Mouse (Mus musculus): ENCODE data around the gene Tac2. TPM values are rescaled to one million over a fixed set of nuclear protein-coding genes. Genes with fewer than 3 reads are reported as not detected.

Gene Tac2
- 1.1 and 1.8 TPM in 2 replicates for total RNA-seq (2015)
- total RNA-seq (2017), result 0.37 and 0.51 TPM in 2 replicates

DNA sequence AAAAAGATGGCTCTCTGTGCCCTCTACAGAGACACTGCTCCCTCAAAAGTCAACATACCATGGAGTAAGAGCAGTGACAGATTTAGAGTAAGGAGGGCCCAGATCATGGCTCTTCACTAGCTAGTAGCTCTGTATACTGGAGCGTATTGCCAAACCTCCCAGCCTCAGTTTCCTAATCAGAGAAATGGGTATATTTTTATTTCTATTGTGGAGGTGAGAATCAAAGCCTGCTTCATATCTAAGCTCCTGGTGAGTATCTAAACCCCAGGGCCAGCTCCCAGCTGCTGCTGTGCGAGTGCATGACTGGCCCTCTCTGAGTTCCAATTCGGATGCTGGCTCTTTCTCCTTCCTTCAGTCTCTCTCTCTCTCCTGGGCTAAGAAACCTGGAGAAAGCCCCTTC lies at the start of gene Tac2:
Gene Tac2 (plus strand): TSS at position 301 of the 400 bp plus-strand sequence.
- no peak for ATAC-seq (ENCODE audit: poor library complexity, severe bottlenecking)

GRCm38 (mm10) chr10:127674794-127675522 lies 49.3 kb upstream of the Tac2 start:
- peak; percentile 78 for ATAC-seq (ENCODE audit: poor library complexity, severe bottlenecking)

GRCm38 (mm10) chr10:127675859-127676398 lies 48.3 kb upstream of the Tac2 start:
- no peak for ATAC-seq (ENCODE audit: poor library complexity, severe bottlenecking)

DNA sequence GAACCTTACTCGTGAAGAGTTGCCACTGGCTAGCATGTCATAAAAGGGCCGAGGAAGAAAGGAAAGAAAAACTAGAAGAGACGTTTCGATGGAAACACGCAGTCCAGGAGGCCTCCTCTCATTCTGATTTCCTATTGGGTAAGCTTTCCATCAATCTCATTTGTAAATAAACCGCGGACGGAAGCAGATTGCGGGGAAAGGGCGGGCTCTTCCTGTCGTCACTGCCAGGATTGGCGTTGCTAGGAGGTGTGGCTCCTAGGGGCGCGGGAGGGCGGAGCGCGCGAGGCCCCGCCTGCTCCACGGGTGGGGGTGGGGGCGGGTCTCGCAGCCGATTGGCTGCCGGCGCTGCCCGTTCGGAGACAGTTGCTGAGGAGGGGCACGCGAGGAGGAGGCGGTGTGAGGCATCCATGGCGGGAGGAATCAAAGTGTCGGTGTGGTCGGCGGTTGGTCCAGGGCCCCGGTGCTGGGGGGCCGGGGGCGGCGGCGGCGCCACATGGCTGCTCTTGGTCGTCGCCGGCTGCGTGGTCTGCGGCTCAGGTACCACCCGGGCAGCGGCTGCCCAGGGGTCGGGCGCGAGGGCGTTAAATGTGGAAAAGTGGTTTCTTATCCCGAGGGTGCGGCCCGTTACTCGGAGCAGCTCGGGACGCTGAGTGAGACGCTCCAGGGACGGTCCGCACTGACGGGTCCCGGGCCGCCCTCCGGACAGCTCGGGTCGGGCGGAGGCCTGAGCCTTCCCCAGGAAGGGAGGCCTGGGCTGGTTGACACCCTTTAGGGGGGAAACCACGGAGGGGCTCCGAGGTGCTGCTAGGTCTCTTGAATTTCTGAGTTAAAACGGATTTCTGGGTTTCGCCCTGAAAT lies 47.4 kb upstream of the Tac2 start:
- ATAC-seq (ENCODE audit: poor library complexity, severe bottlenecking), result peak; percentile 84

- ATAC-seq (ENCODE audit: poor library complexity, severe bottlenecking), result peak; percentile 39
Observed at GRCm38 (mm10) chr10:127677591-127678336, 46.5 kb upstream of the Tac2 start.

DNA sequence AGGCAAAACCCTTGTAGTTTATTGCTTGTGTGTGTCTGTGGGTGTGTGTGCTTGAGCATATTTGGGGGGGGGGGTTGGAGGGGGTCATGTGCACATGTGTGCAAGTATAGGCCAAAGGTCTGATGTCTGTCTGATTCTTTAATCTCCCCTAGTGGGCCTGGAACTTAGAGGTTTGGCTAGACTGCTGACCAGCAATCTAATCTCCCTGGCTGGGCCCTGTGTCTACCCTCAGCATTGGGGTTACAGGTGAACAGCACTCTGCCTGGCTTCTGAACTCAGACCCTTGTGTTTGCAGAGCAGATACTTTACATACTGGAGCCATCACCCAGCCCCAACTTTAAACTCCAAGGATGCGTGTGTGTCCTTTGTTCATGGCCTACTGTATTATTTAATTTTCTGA lies 45.1 kb upstream of the Tac2 start:
- no peak for ATAC-seq (ENCODE audit: poor library complexity, severe bottlenecking)

- ATAC-seq (ENCODE audit: poor library complexity, severe bottlenecking), result no peak
Observed at GRCm38 (mm10) chr10:127679881-127680280, 44.4 kb upstream of the Tac2 start.

GRCm38 (mm10) chr10:127682886-127683285 lies 41.4 kb upstream of the Tac2 start:
- ATAC-seq (ENCODE audit: poor library complexity, severe bottlenecking), result no peak

GRCm38 (mm10) chr10:127691053-127691452 lies 33.2 kb upstream of the Tac2 start:
- ATAC-seq (ENCODE audit: poor library complexity, severe bottlenecking), result no peak

DNA sequence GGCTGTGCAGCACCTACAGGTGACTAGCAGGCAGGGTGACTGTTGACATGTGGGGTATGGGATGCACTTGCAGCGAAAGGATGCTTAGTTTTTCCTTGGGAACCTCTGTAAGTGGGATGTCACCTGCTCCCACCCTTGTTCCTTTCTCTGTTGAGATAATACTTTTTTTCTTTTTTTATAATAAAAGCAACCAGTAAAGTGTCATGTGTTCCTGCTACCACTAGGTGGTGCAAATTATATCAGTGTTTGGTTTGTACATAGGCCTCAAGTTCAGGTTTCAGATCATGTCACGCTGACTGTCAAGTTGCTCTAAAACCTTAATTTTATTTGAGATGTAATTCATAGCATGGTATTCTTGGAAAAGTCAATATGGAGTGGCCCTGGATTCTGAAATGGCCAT lies 29.6 kb upstream of the Tac2 start:
- ATAC-seq (ENCODE audit: poor library complexity, severe bottlenecking), result peak; percentile 82

DNA sequence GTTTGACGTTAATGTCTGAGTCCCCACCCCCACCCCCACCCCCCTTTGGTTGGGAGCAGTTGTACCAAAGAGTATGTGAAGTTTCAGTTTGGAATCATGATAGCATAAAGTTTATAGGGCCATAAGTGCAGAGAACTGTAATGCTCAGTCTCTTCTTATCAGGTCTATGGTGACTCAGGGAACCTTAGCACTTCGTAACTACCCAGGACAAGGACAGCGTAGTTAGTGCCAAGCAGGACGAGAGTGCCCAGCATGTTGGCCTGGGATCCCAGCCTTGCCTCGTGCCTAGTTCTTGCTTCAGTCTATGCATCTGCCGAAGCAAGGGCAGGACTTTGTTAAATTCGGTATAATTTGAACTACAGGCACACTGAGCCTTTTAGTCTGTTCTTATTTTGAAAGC lies 28.5 kb upstream of the Tac2 start:
- no peak for ATAC-seq (ENCODE audit: poor library complexity, severe bottlenecking)

GRCm38 (mm10) chr10:127698966-127699365 lies 25.3 kb upstream of the Tac2 start:
- no peak for ATAC-seq (ENCODE audit: poor library complexity, severe bottlenecking)

DNA sequence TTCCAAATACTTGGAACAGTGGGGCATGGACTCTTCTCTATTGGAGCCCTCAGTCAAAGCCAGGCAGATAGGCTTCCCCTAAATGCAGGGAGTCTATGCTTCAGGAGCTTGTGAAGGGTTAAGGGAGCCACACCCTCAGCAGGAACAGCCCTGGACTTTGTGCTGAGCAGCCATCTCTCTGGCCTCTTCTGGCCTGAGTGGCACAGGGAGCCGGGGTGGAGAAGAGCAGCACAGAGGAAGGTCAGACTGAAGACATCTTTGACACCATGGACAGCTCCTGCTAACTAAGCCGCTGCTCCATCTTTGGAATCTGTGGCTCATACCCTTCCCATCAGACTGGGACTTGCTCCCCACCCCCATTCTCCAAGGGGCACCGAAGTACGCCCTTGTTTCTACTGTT lies 21.0 kb upstream of the Tac2 start:
- no peak for ATAC-seq (ENCODE audit: poor library complexity, severe bottlenecking)

DNA sequence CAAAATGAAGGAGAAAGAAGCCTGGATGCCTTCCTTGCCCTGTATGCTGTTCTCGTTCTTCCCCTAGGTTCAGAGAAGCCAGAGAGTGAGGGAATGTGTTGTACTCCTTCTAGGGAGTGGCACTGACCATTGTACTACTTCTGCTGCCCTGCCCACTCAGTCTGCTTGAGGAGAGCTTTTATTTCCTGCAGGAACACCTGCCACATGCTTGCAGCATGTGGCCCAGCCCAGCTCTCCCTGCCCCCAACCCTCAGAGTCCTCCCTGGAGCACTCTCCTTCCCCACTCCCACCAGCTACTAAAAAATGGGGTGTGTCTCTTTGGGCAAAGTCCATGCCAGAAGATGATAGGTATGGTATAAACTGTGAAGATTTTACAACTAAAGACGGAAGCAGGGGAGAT lies 20.0 kb upstream of the Tac2 start:
- ATAC-seq (ENCODE audit: poor library complexity, severe bottlenecking), result no peak

DNA sequence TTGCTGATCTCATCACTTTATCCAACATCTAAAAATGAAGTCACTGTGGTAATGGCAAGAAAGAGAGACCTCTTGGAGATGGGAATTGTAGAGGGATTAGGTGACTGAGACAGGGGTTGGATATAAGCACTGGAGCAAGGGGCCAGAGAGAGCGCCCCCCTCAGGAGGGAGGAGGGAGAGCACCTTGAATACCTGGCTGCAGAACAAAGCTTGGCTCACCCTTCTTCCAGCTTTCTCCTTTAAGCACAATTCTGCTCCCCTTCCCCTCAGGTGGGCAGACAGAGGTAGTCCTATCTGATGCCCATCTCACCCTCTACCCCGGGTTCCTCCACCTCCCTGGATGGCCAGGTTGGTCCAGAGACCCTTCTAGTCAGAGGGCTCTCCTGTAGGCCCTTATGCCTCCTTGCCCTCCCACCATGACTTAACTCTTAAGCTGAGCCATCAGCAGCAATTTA lies 19.5 kb upstream of the Tac2 start, which contains the start of gene Myo1a:
Gene Myo1a (plus strand): TSS at position 405 of the 455 bp plus-strand sequence.
- no peak for ATAC-seq (ENCODE audit: poor library complexity, severe bottlenecking)

GRCm38 (mm10) chr10:127705783-127706182 lies 18.5 kb upstream of the Tac2 start:
- ATAC-seq (ENCODE audit: poor library complexity, severe bottlenecking), result 0 out of 2 replicates have a peak, but pooled peaks have one; percentile 27

DNA sequence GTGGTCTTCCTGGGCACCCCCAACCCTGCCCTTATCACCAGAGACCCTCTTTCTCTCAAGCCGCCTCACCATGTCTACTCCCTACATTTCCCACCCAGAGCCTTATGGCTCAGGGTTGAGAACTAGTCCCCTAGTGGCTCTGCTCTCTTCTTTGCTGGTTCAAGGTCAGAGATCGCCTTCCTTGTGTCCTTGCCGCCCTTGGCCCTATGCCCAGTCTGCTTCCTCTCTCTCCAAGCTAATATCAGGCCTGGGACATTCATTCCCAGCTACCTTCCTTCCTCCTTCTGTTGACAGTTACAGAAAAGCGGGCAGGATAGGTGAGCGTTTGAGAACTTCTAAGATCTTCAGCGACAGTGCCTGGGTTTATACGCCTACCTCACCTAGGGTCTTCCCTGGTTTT lies 16.6 kb upstream of the Tac2 start:
- ATAC-seq (ENCODE audit: poor library complexity, severe bottlenecking), result no peak

DNA sequence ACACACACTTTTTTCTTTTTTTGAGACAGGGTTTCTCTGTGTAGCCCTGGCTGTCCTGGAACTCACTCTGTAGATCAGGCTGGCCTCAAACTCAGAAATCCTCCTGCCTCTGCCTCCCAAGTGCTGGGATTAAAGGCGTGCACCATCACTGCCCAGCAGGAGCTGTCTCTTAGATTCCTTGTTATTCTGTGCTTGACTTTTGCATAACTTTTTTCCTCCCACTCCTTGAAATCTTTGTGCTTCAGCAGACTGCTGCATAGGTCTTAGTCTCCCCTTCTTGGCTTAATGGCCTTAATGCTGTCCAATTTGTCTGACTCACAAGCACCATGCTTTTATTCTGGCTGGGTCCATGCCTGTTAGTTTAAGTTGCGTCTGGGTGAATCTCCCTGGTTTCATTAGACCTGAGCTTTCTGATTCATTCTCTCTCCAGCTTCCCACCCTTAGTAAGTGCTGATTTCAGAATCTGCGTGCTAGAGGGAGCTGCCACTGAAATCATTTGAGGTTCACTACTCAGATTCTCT lies 15.4 kb upstream of the Tac2 start:
- no peak for ATAC-seq (ENCODE audit: poor library complexity, severe bottlenecking)

DNA sequence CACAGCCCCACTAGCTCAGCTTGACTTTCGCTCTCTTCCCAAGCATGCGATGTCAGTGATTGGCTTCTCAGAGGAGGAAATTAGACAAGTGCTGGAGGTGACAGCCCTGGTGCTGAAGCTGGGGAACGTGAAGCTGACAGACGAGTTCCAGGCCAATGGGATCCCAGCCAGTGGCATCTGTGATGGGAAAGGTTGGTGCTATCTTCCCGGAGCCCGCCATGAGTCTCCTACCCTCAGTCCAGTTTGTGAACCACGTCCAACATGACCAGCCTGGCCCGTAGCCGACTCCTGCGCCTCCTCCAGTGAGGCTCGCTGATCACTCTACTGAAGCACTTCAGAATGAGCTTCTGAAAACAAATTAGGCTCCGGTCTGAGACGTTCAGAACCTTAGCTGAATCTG lies 13.9 kb upstream of the Tac2 start:
- ATAC-seq (ENCODE audit: poor library complexity, severe bottlenecking), result no peak

DNA sequence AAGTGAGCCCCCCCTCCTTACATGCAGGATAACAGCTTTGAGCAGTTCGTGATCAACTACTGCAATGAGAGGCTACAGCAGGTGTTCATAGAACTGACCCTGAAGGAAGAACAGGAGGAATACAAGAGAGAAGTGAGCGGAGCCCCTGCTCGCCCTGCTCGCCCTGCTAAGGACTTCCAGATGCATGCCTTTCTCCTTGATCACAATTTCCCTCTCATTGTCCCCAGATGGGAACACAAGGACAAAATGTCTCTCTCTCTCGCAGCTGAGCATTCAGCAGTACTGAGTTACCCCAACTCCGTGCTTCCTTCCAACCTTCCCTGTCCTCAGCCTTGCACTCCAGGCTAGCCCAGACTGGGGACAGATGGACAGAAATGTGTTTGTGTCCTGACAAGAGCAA lies 11.5 kb upstream of the Tac2 start:
- no peak for ATAC-seq (ENCODE audit: poor library complexity, severe bottlenecking)
